Comparison of ENCODE assay signal across 33 mouse cellular contexts in genomic region chr11:57306892-57307291, GRCm38 (mm10).
DNase-seq lines count a peak whose midpoint lies in the region; ATAC-seq lines count a peak whose summit lies in the region.
"Had no signal": no experiment of that assay in that cellular context is flagged by ENCODE, and none has a peak within 500 bp of the region (broad histone marks: within the 10 kb centered on the region; RNA-seq: fewer than 3 reads in every experiment).

No protein-coding gene starts in this region.

- H3K4me3 ChIP-seq in heart, embryonic 16.5 days (ENCODE audit: low read length) = no peak overlapping the region
- H3K4me3 ChIP-seq in heart, embryonic 11.5 days (ENCODE audit: low read depth, low read length) = no peak overlapping the region
- H3K4me3 ChIP-seq in kidney, embryonic 16.5 days (ENCODE audit: low read length) = no peak overlapping the region
- H3K4me3 ChIP-seq: embryonic facial prominence, embryonic 13.5 days; erythroblast, embryonic 14.5 days; gastrocnemius, adult 2 months; heart, adult 2 months; hindbrain, embryonic 10.5 days; hindbrain, embryonic 15.5 days; limb, embryonic 13.5 days; megakaryocyte, embryonic 14.5 days; midbrain, embryonic 12.5 days; myocyte; neural tube, embryonic 12.5 days had no signal

- H3K9ac ChIP-seq in heart, embryonic 16.5 days (ENCODE audit: low read length) = no peak overlapping the region
- no peak overlapping the region for H3K9ac ChIP-seq in heart, embryonic 11.5 days (ENCODE audit: low read depth, low read length)
- H3K9ac ChIP-seq in kidney, embryonic 16.5 days (replicated peaks; ENCODE audit: low read length) = no peak overlapping the region
- H3K9ac ChIP-seq: embryonic facial prominence, embryonic 13.5 days; hindbrain, embryonic 15.5 days; limb, embryonic 13.5 days; midbrain, embryonic 12.5 days; neural tube, embryonic 12.5 days had no signal

- peak; percentile 65 for ATAC-seq in heart, embryonic 16.5 days (replicated peaks; ENCODE audit: extremely low read depth, insufficient read depth, low FRiP score)
- ATAC-seq in heart, embryonic 11.5 days (replicated peaks; ENCODE audit: insufficient number of reproducible peaks, low FRiP score, low TSS enrichment) = no peak
- peak; percentile 59; the same call in 1 of the 2 replicates for ATAC-seq in kidney, embryonic 16.5 days (ENCODE audit: low FRiP score, low TSS enrichment)
- ATAC-seq in erythroblast, adult 5-6 weeks (replicated peaks; ENCODE audit: low FRiP score, poor library complexity, severe bottlenecking) = no peak
- ATAC-seq: forebrain, embryonic 16.5 days; inflammation-experienced regulatory T-cells, adult 6 months had no signal

- H3K4me2 ChIP-seq in heart, embryonic 16.5 days (ENCODE audit: low read depth, low read length) = no peak overlapping the region
- H3K4me2 ChIP-seq in heart, embryonic 11.5 days = no peak overlapping the region
- H3K4me2 ChIP-seq in kidney, embryonic 16.5 days (replicated peaks; ENCODE audit: low read depth, low read length) = no peak overlapping the region
- H3K4me2 ChIP-seq: embryonic facial prominence, embryonic 13.5 days; hindbrain, embryonic 15.5 days; limb, embryonic 13.5 days; liver, embryonic 11.5 days; midbrain, embryonic 12.5 days; neural tube, embryonic 12.5 days had no signal

- H3K4me1 ChIP-seq in heart, embryonic 16.5 days (ENCODE audit: control insufficient read depth, insufficient read depth, low read length) = no peaks in the 10 kb centered on the region
- no peaks in the 10 kb centered on the region for H3K4me1 ChIP-seq in heart, embryonic 11.5 days (ENCODE audit: control insufficient read depth, insufficient read depth, low read length)
- H3K4me1 ChIP-seq in kidney, embryonic 16.5 days (ENCODE audit: insufficient read depth, low read length) = no peaks in the 10 kb centered on the region
- H3K4me1 ChIP-seq: embryonic facial prominence, embryonic 13.5 days; hindbrain, embryonic 10.5 days; hindbrain, embryonic 15.5 days; limb, embryonic 13.5 days; midbrain, embryonic 12.5 days; neural tube, embryonic 12.5 days had no signal

- H3K27me3 ChIP-seq in heart, embryonic 16.5 days (ENCODE audit: control insufficient read depth, insufficient read depth, low read length) = no peaks in the 10 kb centered on the region
- no peaks in the 10 kb centered on the region for H3K27me3 ChIP-seq in heart, embryonic 11.5 days (ENCODE audit: control insufficient read depth, insufficient read depth, low read length)
- no peaks in the 10 kb centered on the region for H3K27me3 ChIP-seq in kidney, embryonic 16.5 days (ENCODE audit: insufficient read depth, low read length)
- H3K27me3 ChIP-seq: embryonic facial prominence, embryonic 13.5 days; hindbrain, embryonic 15.5 days; limb, embryonic 13.5 days; midbrain, embryonic 12.5 days; neural tube, embryonic 12.5 days had no signal

- H3K36me3 ChIP-seq in heart, embryonic 16.5 days (ENCODE audit: control insufficient read depth, insufficient read depth) = no peaks in the 10 kb centered on the region
- no peaks in the 10 kb centered on the region for H3K36me3 ChIP-seq in heart, embryonic 11.5 days (ENCODE audit: control insufficient read depth, insufficient read depth, low read length)
- no peaks in the 10 kb centered on the region for H3K36me3 ChIP-seq in kidney, embryonic 16.5 days (ENCODE audit: insufficient read depth, low read length)
- H3K36me3 ChIP-seq: embryonic facial prominence, embryonic 13.5 days; G1E; hindbrain, embryonic 10.5 days; limb, embryonic 13.5 days; midbrain, embryonic 12.5 days; neural tube, embryonic 12.5 days had no signal

- no peaks in the 10 kb centered on the region; the same call in 1 of the 2 replicates for H3K9me3 ChIP-seq in heart, embryonic 16.5 days (replicated peaks; ENCODE audit: control insufficient read depth, low read length)
- H3K9me3 ChIP-seq in heart, embryonic 11.5 days (replicated peaks; ENCODE audit: control insufficient read depth, low read length) = no peaks in the 10 kb centered on the region
- H3K9me3 ChIP-seq in kidney, embryonic 16.5 days (ENCODE audit: low read length) = no peaks in the 10 kb centered on the region
- H3K9me3 ChIP-seq: embryonic facial prominence, embryonic 13.5 days; G1E; hindbrain, embryonic 10.5 days; hindbrain, embryonic 15.5 days; limb, embryonic 13.5 days; megakaryocyte, embryonic 14.5 days; midbrain, embryonic 12.5 days; neural tube, embryonic 12.5 days had no signal

- WGBS in heart, embryonic 16.5 days = 88% methylated on average over 1 of the region's 1 CpGs
- WGBS in heart, embryonic 11.5 days (ENCODE audit: insufficient replicate concordance) = 92% methylated on average over 1 of the region's 1 CpGs
- 65% methylated on average over 1 of the region's 1 CpGs for WGBS in kidney, embryonic 16.5 days

- H3K27ac ChIP-seq in heart, embryonic 16.5 days (ENCODE audit: low read length) = no peak overlapping the region
- H3K27ac ChIP-seq in heart, embryonic 11.5 days (ENCODE audit: low read depth, low read length) = no peak overlapping the region
- H3K27ac ChIP-seq in kidney, embryonic 16.5 days (ENCODE audit: low read length) = no peak overlapping the region
- H3K27ac ChIP-seq: embryonic facial prominence, embryonic 13.5 days; gastrocnemius, adult 2 months; heart, adult 2 months; hindbrain, embryonic 10.5 days; hindbrain, embryonic 15.5 days; limb, embryonic 13.5 days; midbrain, embryonic 12.5 days; neural tube, embryonic 12.5 days; stomach, postnatal 0 days had no signal

- peak; percentile 17 for DNase-seq in adrenal gland, adult 8-10 months
- no peak for DNase-seq in adrenal gland, postnatal 4 days (ENCODE audit: low spot score in 2 of 2)
- no peak for DNase-seq in kidney, postnatal 36 days
- DNase-seq: cerebellum, adult 18-20 months; cerebellum, postnatal 10 days; gastrocnemius, adult 2 months; gastrocnemius, postnatal 36 days; kidney, adult 11 months; kidney, postnatal 10 days; lung, postnatal 4 days; right cerebral cortex, adult 18-20 months; spleen, adult 18-20 months; thymus, adult 18-20 months; thymus, postnatal 25 days had no signal

Comparison
In these comparisons a context has a peak if more than half of its experiments do, and no peak if none do; other contexts are left out.
1. ATAC-seq: peak in heart, embryonic 16.5 days (single experiment) and kidney, embryonic 16.5 days (single experiment); none in heart, embryonic 11.5 days (single experiment) and erythroblast, adult 5-6 weeks (single experiment).